Mouse (Mus musculus): ENCODE data around the gene Jagn1. TPM values are rescaled to one million over a fixed set of nuclear protein-coding genes. Genes with fewer than 3 reads are reported as not detected.
A peak's percentile ranks its signal among the peaks of the same experiment; 100 is the strongest.

Gene Jagn1
- polyA plus RNA-seq, 1 experiment from 2014 or later, result 66.1 TPM

DNA sequence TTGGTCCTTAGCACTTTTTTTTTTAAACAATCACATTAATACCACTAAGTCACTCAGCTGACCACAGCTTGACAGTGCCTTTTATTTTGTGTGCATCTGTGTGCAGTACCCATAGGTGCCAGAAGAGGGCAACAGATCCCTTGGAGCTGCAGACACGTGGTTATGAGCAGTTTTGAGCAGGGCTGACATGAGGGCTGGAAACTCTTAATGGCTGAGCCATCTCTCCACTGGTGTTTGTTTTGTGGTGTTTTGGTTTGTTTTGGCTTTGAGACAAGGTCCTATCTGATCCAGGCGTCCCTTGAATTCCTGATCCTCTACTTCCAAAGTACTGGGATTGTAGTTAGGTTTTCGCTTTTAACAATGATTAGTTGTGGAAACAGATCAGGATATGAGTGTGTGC lies 15.0 kb upstream of the Jagn1 start:
- 59% methylated on average over 3 of the region's 3 CpGs for WGBS
- Histone ChIP-seq H3K9ac (ENCODE audit: low read length) (no peak overlapping the region), H3K36me3 (ENCODE audit: control insufficient read depth, insufficient read depth, low read length) (no peaks in the 10 kb centered on the region), H3K4me1 (replicated peaks; ENCODE audit: control insufficient read depth, insufficient read depth, low read length) (no peaks in the 10 kb centered on the region), H3K9me3 (ENCODE audit: control insufficient read depth, low read length) (no peaks in the 10 kb centered on the region; the same call in 1 of the 2 replicates), H3K27ac (ENCODE audit: low read depth, low read length) (no peak overlapping the region), H3K4me3 (ENCODE audit: low read depth, low read length) (no peak overlapping the region), H3K27me3 (ENCODE audit: control insufficient read depth, insufficient read depth, low read length) (no peaks in the 10 kb centered on the region), H3K4me2 (ENCODE audit: low read depth, low read length, severe bottlenecking) (no peak overlapping the region)
- DNase-seq (ENCODE audit: low spot score) (peak; percentile 70), ATAC-seq (replicated peaks; ENCODE audit: low FRiP score) (no peak)

- Histone ChIP-seq H3K9me3 (ENCODE audit: control insufficient read depth, low read length) (no peaks in the 10 kb centered on the region; the same call in 1 of the 2 replicates), H3K4me3 (ENCODE audit: low read depth, low read length) (no peak overlapping the region), H3K9ac (ENCODE audit: low read length) (no peak overlapping the region), H3K27me3 (ENCODE audit: control insufficient read depth, insufficient read depth, low read length) (no peaks in the 10 kb centered on the region), H3K36me3 (ENCODE audit: control insufficient read depth, insufficient read depth, low read length) (no peaks in the 10 kb centered on the region), H3K4me2 (ENCODE audit: low read depth, low read length, severe bottlenecking) (no peak overlapping the region), H3K4me1 (replicated peaks; ENCODE audit: control insufficient read depth, insufficient read depth, low read length) (no peaks in the 10 kb centered on the region), H3K27ac (ENCODE audit: low read depth, low read length) (no peak overlapping the region)
- WGBS, result 94% methylated on average over 16 of the region's 16 CpGs
- ATAC-seq (replicated peaks; ENCODE audit: low FRiP score), result no peak
- DNase-seq (ENCODE audit: low spot score), result no peak
Measured at GRCm38 (mm10) chr6:113428006-113428405, 14.4 kb upstream of the Jagn1 start.

- Histone ChIP-seq H3K27me3 (ENCODE audit: control insufficient read depth, insufficient read depth, low read length) (no peaks in the 10 kb centered on the region), H3K4me1 (replicated peaks; ENCODE audit: control insufficient read depth, insufficient read depth, low read length) (no peaks in the 10 kb centered on the region), H3K4me2 (ENCODE audit: low read depth, low read length, severe bottlenecking) (no peak overlapping the region), H3K27ac (ENCODE audit: low read depth, low read length) (no peak overlapping the region), H3K4me3 (ENCODE audit: low read depth, low read length) (no peak overlapping the region), H3K9ac (ENCODE audit: low read length) (no peak overlapping the region), H3K9me3 (ENCODE audit: control insufficient read depth, low read length) (no peaks in the 10 kb centered on the region; the same call in 1 of the 2 replicates), H3K36me3 (ENCODE audit: control insufficient read depth, insufficient read depth, low read length) (no peaks in the 10 kb centered on the region)
- WGBS, result 73% methylated on average over 3 of the region's 3 CpGs
- DNase-seq (ENCODE audit: low spot score) (no peak), ATAC-seq (replicated peaks; ENCODE audit: low FRiP score) (no peak)
Measured at GRCm38 (mm10) chr6:113429965-113430364, 12.4 kb upstream of the Jagn1 start.

- WGBS, result 72% methylated on average over 3 of the region's 3 CpGs
- H3K9ac ChIP-seq (ENCODE audit: low read length), result no peak overlapping the region
- no peaks in the 10 kb centered on the region for H3K36me3 ChIP-seq (ENCODE audit: control insufficient read depth, insufficient read depth, low read length)
- no peak overlapping the region for H3K4me3 ChIP-seq (ENCODE audit: low read depth, low read length)
- ATAC-seq (replicated peaks; ENCODE audit: low FRiP score) (no peak), DNase-seq (ENCODE audit: low spot score) (no peak)
- H3K27me3 ChIP-seq (ENCODE audit: control insufficient read depth, insufficient read depth, low read length), result no peaks in the 10 kb centered on the region
- H3K9me3 ChIP-seq (ENCODE audit: control insufficient read depth, low read length), result no peaks in the 10 kb centered on the region; the same call in 1 of the 2 replicates
- no peaks in the 10 kb centered on the region for H3K4me1 ChIP-seq (replicated peaks; ENCODE audit: control insufficient read depth, insufficient read depth, low read length)
- H3K4me2 ChIP-seq (ENCODE audit: low read depth, low read length, severe bottlenecking), result no peak overlapping the region
- H3K27ac ChIP-seq (ENCODE audit: low read depth, low read length), result no peak overlapping the region
Measured at GRCm38 (mm10) chr6:113430846-113431245, 11.5 kb upstream of the Jagn1 start.

GRCm38 (mm10) chr6:113431801-113432200 lies 10.6 kb upstream of the Jagn1 start:
- DNase-seq (ENCODE audit: low spot score), result no peak
- Histone ChIP-seq H3K9me3 (ENCODE audit: control insufficient read depth, low read length) (no peaks in the 10 kb centered on the region; the same call in 1 of the 2 replicates), H3K36me3 (ENCODE audit: control insufficient read depth, insufficient read depth, low read length) (no peaks in the 10 kb centered on the region), H3K9ac (ENCODE audit: low read length) (no peak overlapping the region), H3K4me3 (ENCODE audit: low read depth, low read length) (no peak overlapping the region), H3K4me2 (ENCODE audit: low read depth, low read length, severe bottlenecking) (no peak overlapping the region), H3K4me1 (replicated peaks; ENCODE audit: control insufficient read depth, insufficient read depth, low read length) (no peaks in the 10 kb centered on the region), H3K27ac (ENCODE audit: low read depth, low read length) (no peak overlapping the region), H3K27me3 (ENCODE audit: control insufficient read depth, insufficient read depth, low read length) (no peaks in the 10 kb centered on the region)
- no peak for ATAC-seq (replicated peaks; ENCODE audit: low FRiP score)
- 72% methylated on average over 3 of the region's 3 CpGs for WGBS

- no peaks in the 10 kb centered on the region for H3K27me3 ChIP-seq (ENCODE audit: control insufficient read depth, insufficient read depth, low read length)
- no peak for ATAC-seq (replicated peaks; ENCODE audit: low FRiP score)
- no peak overlapping the region for H3K9ac ChIP-seq (ENCODE audit: low read length)
- no peaks in the 10 kb centered on the region for H3K9me3 ChIP-seq (ENCODE audit: control insufficient read depth, low read length)
- H3K36me3 ChIP-seq (ENCODE audit: control insufficient read depth, insufficient read depth, low read length), result no peaks in the 10 kb centered on the region
- no peak for DNase-seq (ENCODE audit: low spot score)
- H3K4me1 ChIP-seq (replicated peaks; ENCODE audit: control insufficient read depth, insufficient read depth, low read length), result no peaks in the 10 kb centered on the region
- no peak overlapping the region for H3K27ac ChIP-seq (ENCODE audit: low read depth, low read length)
- H3K4me2 ChIP-seq (ENCODE audit: low read depth, low read length, severe bottlenecking), result no peak overlapping the region
- H3K4me3 ChIP-seq (ENCODE audit: low read depth, low read length), result no peak overlapping the region
- WGBS, result 80% methylated on average over 3 of the region's 3 CpGs
Measured at GRCm38 (mm10) chr6:113433661-113434060, 8.7 kb upstream of the Jagn1 start.

GRCm38 (mm10) chr6:113434691-113435090 lies 7.7 kb upstream of the Jagn1 start:
- Histone ChIP-seq H3K4me1 (replicated peaks; ENCODE audit: control insufficient read depth, insufficient read depth, low read length) (no peaks in the 10 kb centered on the region), H3K4me2 (ENCODE audit: low read depth, low read length, severe bottlenecking) (no peak overlapping the region), H3K27me3 (ENCODE audit: control insufficient read depth, insufficient read depth, low read length) (no peaks in the 10 kb centered on the region), H3K4me3 (ENCODE audit: low read depth, low read length) (no peak overlapping the region), H3K9me3 (ENCODE audit: control insufficient read depth, low read length) (no peaks in the 10 kb centered on the region), H3K27ac (ENCODE audit: low read depth, low read length) (no peak overlapping the region), H3K9ac (ENCODE audit: low read length) (no peak overlapping the region), H3K36me3 (ENCODE audit: control insufficient read depth, insufficient read depth, low read length) (no peaks in the 10 kb centered on the region)
- DNase-seq (ENCODE audit: low spot score) (no peak), ATAC-seq (replicated peaks; ENCODE audit: low FRiP score) (no peak)
- 69% methylated on average over 7 of the region's 7 CpGs for WGBS

DNA sequence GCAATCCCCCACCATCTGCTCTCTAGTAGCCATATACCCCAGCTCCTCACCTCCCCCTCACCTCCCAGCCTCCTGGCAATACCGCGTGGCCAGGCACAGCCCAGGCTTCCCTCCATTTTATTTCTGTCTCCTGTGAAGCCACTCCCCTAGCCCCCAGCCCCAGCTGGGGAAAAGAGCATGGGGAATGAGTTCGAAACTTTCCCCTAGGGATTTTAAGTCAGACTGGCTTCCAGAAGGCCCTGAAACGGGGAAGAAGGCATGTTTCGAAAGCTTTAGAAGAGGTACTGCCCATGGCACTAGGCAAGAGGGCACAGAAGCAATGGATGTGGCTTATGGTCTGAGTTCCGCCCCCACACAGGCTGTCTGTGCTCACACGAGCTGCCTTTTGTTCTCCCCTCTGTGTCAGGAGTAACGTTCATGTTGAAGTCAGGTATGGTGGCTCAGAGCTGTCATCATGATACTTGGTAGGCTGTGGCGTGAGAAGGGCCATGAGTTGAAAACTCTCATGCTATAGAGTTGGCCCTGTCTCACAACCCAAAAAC lies 6.6 kb upstream of the Jagn1 start, which contains the start of gene Cidec:
Gene Cidec, minus strand, starts transcription at position 97 of the 542 bp plus-strand sequence.
- Histone ChIP-seq H3K27me3 (ENCODE audit: control insufficient read depth, insufficient read depth, low read length) (no peaks in the 10 kb centered on the region), H3K4me3 (ENCODE audit: low read depth, low read length) (no peak within 1 kb of the TSS), H3K4me1 (replicated peaks; ENCODE audit: control insufficient read depth, insufficient read depth, low read length) (no peaks in the 10 kb centered on the region), H3K9ac (ENCODE audit: low read length) (no peak within 1 kb of the TSS), H3K9me3 (ENCODE audit: control insufficient read depth, low read length) (no peaks in the 10 kb centered on the region), H3K36me3 (ENCODE audit: control insufficient read depth, insufficient read depth, low read length) (no peaks in the 10 kb centered on the region), H3K27ac (ENCODE audit: low read depth, low read length) (no peak within 1 kb of the TSS), H3K4me2 (ENCODE audit: low read depth, low read length, severe bottlenecking) (no peak within 1 kb of the TSS)
- WGBS, result 79% methylated on average over 9 of the region's 9 CpGs
- no peak for DNase-seq (ENCODE audit: low spot score)
- no peak for ATAC-seq (replicated peaks; ENCODE audit: low FRiP score)

DNA sequence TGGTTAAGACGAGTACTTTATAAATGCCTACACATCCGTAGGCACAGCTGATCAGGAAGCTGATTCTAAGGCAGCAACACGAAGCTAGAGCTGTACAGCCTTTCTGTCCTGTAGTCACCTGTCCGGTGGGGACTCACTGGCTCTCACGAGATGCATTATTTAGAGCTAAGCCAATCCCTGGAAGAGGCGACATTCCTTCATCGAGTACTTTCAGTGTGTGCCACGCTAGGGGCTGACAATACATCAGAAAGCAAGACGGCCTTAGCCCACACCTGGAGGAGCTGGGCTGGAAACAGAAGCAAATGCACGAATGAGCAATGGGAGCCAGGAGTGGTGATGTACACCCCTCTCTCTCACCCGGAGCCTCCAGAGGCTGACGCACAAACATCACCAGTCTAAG lies 5.2 kb upstream of the Jagn1 start:
- Histone ChIP-seq H3K4me2 (ENCODE audit: low read depth, low read length, severe bottlenecking) (no peak overlapping the region), H3K27ac (ENCODE audit: low read depth, low read length) (no peak overlapping the region), H3K36me3 (ENCODE audit: control insufficient read depth, insufficient read depth, low read length) (no peaks in the 10 kb centered on the region), H3K27me3 (ENCODE audit: control insufficient read depth, insufficient read depth, low read length) (no peaks in the 10 kb centered on the region), H3K4me3 (ENCODE audit: low read depth, low read length) (no peak overlapping the region), H3K4me1 (replicated peaks; ENCODE audit: control insufficient read depth, insufficient read depth, low read length) (0 out of 2 replicates have a peak, but pooled peaks cover 2% of the 10 kb centered on the region), H3K9ac (ENCODE audit: low read length) (no peak overlapping the region), H3K9me3 (ENCODE audit: control insufficient read depth, low read length) (no peaks in the 10 kb centered on the region)
- DNase-seq (ENCODE audit: low spot score), result peak; percentile 24
- ATAC-seq (replicated peaks; ENCODE audit: low FRiP score), result no peak
- 82% methylated on average over 12 of the region's 12 CpGs for WGBS

All from forebrain, embryonic 11.5 days (tissue).